Mouse (Mus musculus) lung, adult 2 months (tissue): ENCODE measurements around the gene Vmn1r43. TPM values are rescaled to one million over a fixed set of nuclear protein-coding genes. Genes with fewer than 3 reads are reported as not detected.
"Not testable (repeated sequence)": the region's sequence is repeated elsewhere in the genome, so short reads cannot be mapped to it uniquely, and the experiment has no call there.

Source experiments
- DNase-seq: peaks from one replicate; pipeline ENCODE4 v3.0.0; 2022
- H3K4me1 ChIP-seq: fragments of 200-500 bp; 2 replicates; pipeline ENCODE4 v1.6.1; 2011; ENCODE audit warnings: low read length; ENCODE audit not compliant: control insufficient read depth, insufficient read depth
- H3K4me3 ChIP-seq: fragments of 200-500 bp; replicated peaks from 2 replicates; pipeline ENCODE3; 2011; ENCODE audit warnings: low read depth, mild to moderate bottlenecking, control low read depth, low read length; ENCODE audit errors: extremely low read depth
- CTCF ChIP-seq: fragments of 200-500 bp; IDR thresholded peaks from 2 replicates; pipeline ENCODE4 v1.5.1; 2011; ENCODE audit warnings: mild to moderate bottlenecking, low read length, control low read depth; ENCODE audit not compliant: insufficient read depth
- POLR2A ChIP-seq: fragments of 200-500 bp; IDR thresholded peaks from 2 replicates; pipeline ENCODE4 v1.6.1; 2011; ENCODE audit warnings: low read depth, mild to moderate bottlenecking, control low read depth, low read length, borderline replicate concordance; ENCODE audit errors: extremely low read depth
- WGBS: fragments of 180-500 bp; shearing (Covaris S2); methylation state at CpG from one replicate; pipeline ENCODE4 v1.1.7; 2018; 5-methylcytosine and 5-hydroxymethylcytosine counted together
- polyA plus RNA-seq: library from polyadenylated mRNA; depleted of rRNA; stranded (reverse); fragments of >200 nt; gene quantifications from 2 replicates; pipeline ENCODE4 v1.2.3, GENCODE M21; 2012; rRNA removed

Vmn1r43 gene
- not detected in 2 replicates for polyA plus RNA-seq

DNA sequence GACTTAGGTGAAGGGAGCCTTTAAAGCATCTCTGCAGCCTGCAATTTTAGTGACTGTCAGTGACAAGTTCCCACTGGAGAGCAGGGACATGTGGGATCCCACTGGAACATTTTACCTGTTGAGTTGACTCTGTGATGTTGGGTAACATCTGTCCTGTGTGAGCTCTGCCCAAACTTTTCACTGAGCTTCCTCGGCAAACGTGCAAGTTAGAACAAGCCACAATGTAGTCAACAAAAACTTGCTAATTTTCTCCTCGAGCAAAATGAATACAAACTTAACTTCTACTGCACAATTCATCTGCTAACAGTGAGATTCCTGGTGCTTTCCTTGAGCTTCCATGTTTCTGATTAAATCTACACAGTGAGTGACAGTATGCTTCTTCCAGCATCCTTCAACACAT lies at the start of gene Vmn1r43, which contains the start of gene Vmn1r42:
Vmn1r43 (minus strand) TSS at position 101 of the 400 bp plus-strand sequence.
Vmn1r42 (minus strand) TSS at position 101 of the 400 bp plus-strand sequence.
- H3K4me1 ChIP-seq, H3K4me3 ChIP-seq, DNase-seq: not testable (repeated sequence)
- WGBS: 63% methylated on average over 3 of the region's 3 CpGs

DNA sequence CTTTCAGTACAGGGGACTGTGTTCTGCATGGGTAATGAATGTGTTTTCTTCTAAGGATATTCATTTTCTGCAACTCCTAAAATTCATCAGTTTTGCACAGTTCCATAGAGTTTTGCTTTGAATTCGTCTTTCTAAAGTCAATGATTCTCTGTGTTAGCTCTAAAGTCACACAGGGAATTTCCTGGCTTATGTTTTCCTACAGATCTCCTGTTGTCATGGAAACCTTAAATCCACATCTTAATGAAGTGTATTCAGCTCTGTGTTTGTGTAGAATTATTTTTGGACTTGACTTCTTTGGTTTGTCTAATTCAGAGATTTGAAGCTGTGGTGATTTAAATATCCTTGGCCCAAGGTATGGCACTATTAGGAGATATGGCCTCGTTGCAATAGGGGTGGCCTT lies 7.6 kb upstream of the Vmn1r43 start:
- Histone ChIP-seq H3K4me1 (no peaks in the 10 kb centered on the region), H3K4me3 (no peak overlapping the region)
- 35% methylated on average over 2 of the region's 2 CpGs for WGBS
- TF ChIP-seq POLR2A: no peak
- no peak for TF ChIP-seq CTCF
- no peak for DNase-seq

DNA sequence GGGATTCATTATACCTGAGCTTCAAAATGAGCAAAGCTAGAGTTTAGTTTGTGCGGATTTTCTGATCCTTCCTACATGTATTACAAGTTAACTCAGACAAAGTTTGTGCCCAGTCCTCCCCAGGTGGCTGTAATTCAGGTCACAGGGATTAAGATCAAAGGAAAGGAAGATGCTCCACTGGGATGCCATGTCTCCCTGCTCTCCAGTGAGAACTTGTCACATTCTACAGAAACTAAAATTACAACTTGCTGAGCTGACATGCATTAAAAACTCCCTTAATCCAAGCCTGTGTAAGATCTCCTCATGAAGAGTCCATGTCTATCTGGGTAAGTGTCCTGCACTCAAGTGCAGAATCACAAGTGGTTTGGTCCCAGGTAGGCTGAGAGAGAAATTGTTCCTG lies 7.1 kb upstream of the Vmn1r43 start, which contains the start of gene Vmn1r44:
Vmn1r44 (plus strand) TSS at position 301 of the 400 bp plus-strand sequence.
- H3K4me1 ChIP-seq: no peaks in the 10 kb centered on the region
- TF ChIP-seq POLR2A (no peak), CTCF (no peak)
- no peak within 1 kb of the TSS for H3K4me3 ChIP-seq
- WGBS: 78% methylated on average over 1 of the region's 1 CpGs
- DNase-seq: no peak

DNA sequence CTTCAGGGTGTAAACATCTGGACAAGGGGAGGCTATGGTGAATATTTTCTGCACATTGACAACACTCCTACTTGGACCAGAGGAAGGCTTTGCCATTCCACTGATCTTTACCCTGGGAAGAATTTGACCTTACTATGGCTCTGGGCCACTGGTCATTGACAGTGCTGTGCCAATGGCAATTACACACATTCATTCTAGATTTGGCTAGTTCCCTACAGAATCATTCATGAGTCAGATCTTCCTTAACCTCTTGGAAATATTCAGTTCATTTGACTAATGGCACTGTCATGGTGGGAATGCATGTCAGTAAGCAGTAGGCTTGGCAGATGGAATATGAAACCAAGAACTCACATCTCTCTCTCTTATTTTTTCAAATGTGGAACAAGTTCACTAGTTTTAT lies 4.7 kb upstream of the Vmn1r43 start:
- no peaks in the 10 kb centered on the region for H3K4me1 ChIP-seq
- H3K4me3 ChIP-seq: no peak overlapping the region
- TF ChIP-seq POLR2A (no peak), CTCF (no peak)
- DNase-seq: no peak

DNA sequence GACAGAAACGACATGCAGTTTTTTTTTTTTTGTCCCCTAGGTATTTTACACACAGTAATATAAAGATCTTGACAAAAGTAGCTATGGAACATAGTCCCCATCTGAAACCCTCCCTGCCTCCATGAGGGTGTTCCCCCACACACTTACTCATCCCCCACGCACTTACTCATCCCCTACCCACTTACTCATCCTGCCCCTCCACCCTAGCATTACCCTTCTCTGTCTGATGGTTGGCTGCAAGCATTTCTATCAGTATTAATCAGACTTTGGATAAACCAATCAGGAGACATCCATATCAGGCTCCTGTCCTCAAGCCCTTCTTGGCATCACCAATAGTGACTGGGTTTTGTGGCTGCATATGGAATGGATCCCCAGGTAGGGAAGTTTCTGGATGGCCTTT lies 750 bp upstream of the Vmn1r43 start:
- no peak overlapping the region for H3K4me3 ChIP-seq
- no peaks in the 10 kb centered on the region for H3K4me1 ChIP-seq
- TF ChIP-seq POLR2A (no peak), CTCF (no peak)
- 76% methylated on average over 2 of the region's 2 CpGs for WGBS
- no peak for DNase-seq

DNA sequence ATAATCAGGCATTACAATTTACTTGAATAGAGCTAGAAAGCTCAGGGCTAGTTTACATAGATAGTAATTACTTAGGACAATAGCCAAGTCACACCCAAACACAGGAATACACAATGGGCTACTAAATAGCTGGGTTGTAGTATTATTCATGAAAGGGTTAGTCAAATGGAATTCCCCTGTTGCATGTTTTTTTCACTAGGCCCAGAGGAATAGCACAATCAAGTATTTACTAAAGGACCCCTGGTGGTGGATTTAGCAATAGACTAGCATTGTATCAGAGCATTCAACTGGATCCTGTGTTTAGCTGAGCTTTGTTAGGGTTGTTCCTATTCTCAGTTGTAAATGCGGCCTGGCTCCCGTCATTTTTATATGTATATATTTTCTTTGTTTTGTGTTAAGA lies 8.2 kb downstream of the Vmn1r43 start:
- Histone ChIP-seq H3K4me1 (no peaks in the 10 kb centered on the region), H3K4me3 (no peak overlapping the region)
- WGBS: 92% methylated on average over 2 of the region's 2 CpGs
- TF ChIP-seq CTCF (no peak), POLR2A (no peak)
- DNase-seq: no peak

DNA sequence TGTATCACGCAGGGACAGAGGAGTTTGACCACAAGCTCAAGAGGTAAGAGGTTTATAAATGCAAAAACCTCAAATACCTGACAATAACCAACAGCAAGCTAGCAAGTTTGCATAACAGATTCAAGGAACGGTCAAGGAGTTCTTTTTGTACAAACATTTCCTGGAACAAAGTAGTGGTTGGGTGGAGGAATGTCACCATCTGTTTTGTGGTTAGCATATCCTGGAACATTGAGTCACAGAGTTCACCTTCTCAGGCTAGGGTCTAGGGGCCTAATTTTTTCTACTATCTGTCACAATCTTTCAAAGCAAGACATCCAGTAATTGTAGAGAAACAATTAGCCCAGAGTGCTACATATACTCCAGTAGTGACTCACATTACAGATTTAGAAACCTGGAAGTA lies 8.9 kb downstream of the Vmn1r43 start:
- DNase-seq: no peak
- Histone ChIP-seq H3K4me1 (no peaks in the 10 kb centered on the region), H3K4me3 (no peak overlapping the region)
- no peak for TF ChIP-seq CTCF
- no peak for TF ChIP-seq POLR2A
- 80% methylated on average over 2 of the region's 2 CpGs for WGBS

DNA sequence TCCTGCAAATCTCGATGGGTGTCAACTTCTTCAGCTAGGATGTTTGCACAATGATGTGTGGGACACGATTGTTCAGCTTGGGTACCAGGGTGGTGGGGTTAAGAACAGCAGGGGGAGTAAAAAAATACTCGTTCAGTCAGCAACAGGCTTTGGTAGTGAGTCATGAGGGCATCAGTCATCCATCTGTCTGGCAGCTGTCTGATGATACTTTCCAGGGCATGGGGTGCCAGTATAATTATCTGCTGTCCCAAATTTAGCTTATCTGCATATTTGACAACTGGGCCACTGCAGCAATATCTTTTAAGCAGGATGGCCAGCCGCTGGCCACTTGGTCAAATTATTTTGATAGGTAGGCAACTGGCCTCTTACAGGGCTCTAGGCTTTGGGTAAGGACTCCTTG lies 12.4 kb downstream of the Vmn1r43 start:
- WGBS: 66% methylated on average over 4 of the region's 4 CpGs
- H3K4me1 ChIP-seq: no peaks in the 10 kb centered on the region
- TF ChIP-seq CTCF (no peak), POLR2A (no peak)
- no peak overlapping the region for H3K4me3 ChIP-seq
- no peak for DNase-seq

DNA sequence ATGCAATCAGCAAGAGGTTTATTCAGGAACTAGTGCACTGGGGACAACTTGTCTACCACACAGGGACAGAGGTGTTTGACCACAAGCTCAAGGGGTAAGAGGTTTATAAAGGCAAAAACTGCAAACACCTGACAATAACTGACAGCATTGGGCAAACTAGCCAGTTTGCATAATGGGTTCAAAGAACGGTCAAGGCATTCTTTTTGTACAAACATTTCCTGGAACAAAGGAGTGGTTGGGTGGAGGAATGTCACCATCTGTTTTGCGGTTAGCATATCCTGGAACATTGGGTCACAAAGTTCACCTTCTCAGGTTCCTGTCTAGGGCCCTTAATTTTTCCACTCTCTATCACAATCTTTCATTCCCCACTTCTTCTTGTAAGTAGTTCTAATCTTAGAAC lies 16.4 kb downstream of the Vmn1r43 start:
- no peaks in the 10 kb centered on the region for H3K4me1 ChIP-seq
- TF ChIP-seq POLR2A: no peak
- no peak for TF ChIP-seq CTCF
- no peak overlapping the region for H3K4me3 ChIP-seq
- WGBS: 55% methylated on average over 2 of the region's 2 CpGs
- no peak for DNase-seq

DNA sequence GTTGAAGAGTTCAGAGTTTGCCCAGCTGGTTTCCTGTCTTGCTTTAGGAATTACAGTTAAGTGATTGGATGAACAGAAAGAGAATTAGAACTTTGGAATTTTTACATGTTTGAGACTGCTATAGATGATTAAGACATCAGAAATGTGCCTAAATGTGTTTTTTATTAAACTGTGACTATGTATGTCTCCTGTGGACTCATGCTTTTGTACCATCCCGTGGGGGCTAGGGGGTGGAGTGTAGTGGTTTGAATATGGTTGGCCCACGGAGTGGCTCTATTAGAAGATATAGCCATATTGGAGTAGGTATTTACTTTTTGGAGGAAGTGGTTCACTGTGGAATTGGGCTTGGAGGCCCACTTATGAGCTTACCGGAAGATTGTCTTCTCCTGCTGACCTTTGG lies 18.7 kb downstream of the Vmn1r43 start:
- no peak for TF ChIP-seq POLR2A
- no peak for TF ChIP-seq CTCF
- no peak overlapping the region for H3K4me3 ChIP-seq
- H3K4me1 ChIP-seq: no peaks in the 10 kb centered on the region
- no peak for DNase-seq
- WGBS: 64% methylated on average over 3 of the region's 3 CpGs

Other genes with a start within 250 kb of the Vmn1r43 start
- 13.8 and 15.5 TPM in 2 replicates for gene Txnrd3, start 232.4 kb downstream of the Vmn1r43 start, polyA plus RNA-seq
- not detected in 2 replicates for gene Vmn1r40, start 168.9 kb downstream of the Vmn1r43 start, polyA plus RNA-seq
- not detected in 2 replicates for gene Vmn1r41, start 135.6 kb downstream of the Vmn1r43 start, polyA plus RNA-seq
- not detected in 2 replicates for gene Vmn1r42, start within 50 bp of the Vmn1r43 start, polyA plus RNA-seq
- not detected in 2 replicates for gene Vmn1r44, start 7.2 kb upstream of the Vmn1r43 start, polyA plus RNA-seq
- not detected in 2 replicates for gene Vmn1r45, start 64.2 kb upstream of the Vmn1r43 start, polyA plus RNA-seq
- gene Vmn1r46, start 92.9 kb upstream of the Vmn1r43 start, polyA plus RNA-seq: not detected in 2 replicates
- not detected in 2 replicates for gene Vmn1r47, start 139.7 kb upstream of the Vmn1r43 start, polyA plus RNA-seq
- not detected in 2 replicates for gene Vmn1r48, start 160.4 kb upstream of the Vmn1r43 start, polyA plus RNA-seq
- gene Vmn1r49, start 202.1 kb upstream of the Vmn1r43 start, polyA plus RNA-seq: not detected in 2 replicates
- not detected in 2 replicates for gene Vmn1r50, start 225.0 kb upstream of the Vmn1r43 start, polyA plus RNA-seq
- gene Vmn1r51, start 246.2 kb upstream of the Vmn1r43 start, polyA plus RNA-seq: not detected in 2 replicates